In the genomic region with DNA sequence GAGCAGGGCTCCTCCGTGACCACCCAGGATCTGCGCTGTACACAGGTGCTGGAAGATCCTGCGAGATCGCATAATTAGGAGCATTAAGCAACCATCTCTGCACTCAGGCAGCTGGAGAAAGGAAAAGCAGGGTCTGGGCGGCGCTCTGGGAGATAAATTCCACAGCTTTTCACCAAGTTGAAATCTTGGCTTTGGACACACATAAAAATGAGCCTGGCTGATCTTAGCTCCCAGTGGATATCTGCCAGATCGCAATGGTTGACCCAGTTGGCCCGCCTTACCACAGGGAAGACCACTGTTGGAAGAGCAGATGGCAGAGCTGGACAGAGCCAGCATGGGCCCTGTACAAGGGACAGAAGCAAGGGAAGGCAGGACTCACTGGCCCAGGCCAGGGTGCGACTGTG, we compare ENCODE assay signal across 11 mouse cellular contexts. TPM values are rescaled to one million over a fixed set of nuclear protein-coding genes. Genes with fewer than 3 reads are reported as not detected.
DNase-seq lines count a peak whose midpoint lies in the region; ATAC-seq lines count a peak whose summit lies in the region.
"Had no signal": no experiment of that assay in that cellular context is flagged by ENCODE, and none has a peak within 500 bp of the region (broad histone marks: within the 10 kb centered on the region; RNA-seq: fewer than 3 reads in every experiment).

No protein-coding gene starts in this region.

- H3K27me3 ChIP-seq in midbrain, embryonic 16.5 days (ENCODE audit: control insufficient read depth, insufficient read depth, low read depth, low read length), result no peaks in the 10 kb centered on the region
- no peaks in the 10 kb centered on the region for H3K27me3 ChIP-seq in midbrain, embryonic 11.5 days (ENCODE audit: control insufficient read depth, insufficient read depth, low read length)

- H3K36me3 ChIP-seq in midbrain, embryonic 16.5 days (ENCODE audit: control insufficient read depth, insufficient read depth, low read length), result no peaks in the 10 kb centered on the region; the same call in 1 of the 2 replicates
- H3K36me3 ChIP-seq in midbrain, embryonic 11.5 days (ENCODE audit: control insufficient read depth, insufficient read depth, low read length), result 0 out of 2 replicates have a peak, but pooled peaks cover 3% of the 10 kb centered on the region
- H3K36me3 ChIP-seq: embryonic facial prominence, embryonic 13.5 days had no signal

- H3K9ac ChIP-seq in midbrain, embryonic 16.5 days (ENCODE audit: low read depth, low read length), result no peak overlapping the region
- no peak overlapping the region for H3K9ac ChIP-seq in midbrain, embryonic 11.5 days (ENCODE audit: low read length)
- H3K9ac ChIP-seq: embryonic facial prominence, embryonic 13.5 days had no signal

- peak; percentile 60 to 65 for DNase-seq in heart, adult 18-20 months
- no peak for DNase-seq in heart, adult 8-10 months (ENCODE audit: low spot score)
- no peak for DNase-seq in midbrain, embryonic 11.5 days (ENCODE audit: low spot score, missing footprints)
- peak; percentile 81 to 83 for DNase-seq in cerebellum, postnatal 36 days
- peak; percentile 15 for DNase-seq in lung, postnatal 36 days

- 0 out of 2 replicates have a peak, but pooled peaks have one; percentile 39 for ATAC-seq in midbrain, embryonic 16.5 days
- no peak for ATAC-seq in midbrain, embryonic 11.5 days (ENCODE audit: low FRiP score)
- ATAC-seq in CD4-positive, CD25-positive, alpha-beta regulatory T cell, adult 4 months, result no peak
- ATAC-seq in inflammation-experienced regulatory T-cells, adult 6 months, result no peak

- H3K9me3 ChIP-seq in midbrain, embryonic 16.5 days (replicated peaks; ENCODE audit: control insufficient read depth, low read length, poor library complexity, severe bottlenecking), result no peaks in the 10 kb centered on the region
- H3K9me3 ChIP-seq in midbrain, embryonic 11.5 days (ENCODE audit: control insufficient read depth, low read length), result no peaks in the 10 kb centered on the region
- H3K9me3 ChIP-seq: embryonic facial prominence, embryonic 13.5 days; limb, embryonic 10.5 days had no signal

- no peak overlapping the region for H3K27ac ChIP-seq in midbrain, embryonic 16.5 days (ENCODE audit: low read length)
- no peak overlapping the region for H3K27ac ChIP-seq in midbrain, embryonic 11.5 days (ENCODE audit: low read depth, low read length)
- H3K27ac ChIP-seq: embryonic facial prominence, embryonic 13.5 days; limb, embryonic 10.5 days; stomach, postnatal 0 days had no signal

- WGBS in midbrain, embryonic 16.5 days, result 71% methylated on average over 9 of the region's 9 CpGs
- WGBS in midbrain, embryonic 11.5 days, result 88% methylated on average over 9 of the region's 9 CpGs

- no peak overlapping the region for H3K4me2 ChIP-seq in midbrain, embryonic 16.5 days (ENCODE audit: low read length)
- no peak overlapping the region for H3K4me2 ChIP-seq in midbrain, embryonic 11.5 days
- H3K4me2 ChIP-seq: embryonic facial prominence, embryonic 13.5 days had no signal

- peaks cover 2% of the 10 kb centered on the region; the same call in 1 of the 2 replicates for H3K4me1 ChIP-seq in midbrain, embryonic 16.5 days (ENCODE audit: control insufficient read depth, insufficient read depth, low read length)
- H3K4me1 ChIP-seq in midbrain, embryonic 11.5 days (ENCODE audit: control insufficient read depth, insufficient read depth, low read length), result peaks cover 10% of the 10 kb centered on the region

- H3K4me3 ChIP-seq in midbrain, embryonic 16.5 days (ENCODE audit: low read depth, low read length), result no peak overlapping the region
- no peak overlapping the region for H3K4me3 ChIP-seq in midbrain, embryonic 11.5 days (ENCODE audit: low read depth, low read length)
- H3K4me3 ChIP-seq: embryonic facial prominence, embryonic 13.5 days; limb, embryonic 10.5 days had no signal

RNA-seq across cellular contexts. Expression of a gene that starts 13.3 kb away (rescaled TPM):
- 10 to 100 TPM; 29.4 to 32.8 TPM for total RNA-seq in heart, adult 18-20 months (2021)
- total RNA-seq in heart, adult 8-10 months (2022), result 10 to 100 TPM; 27.2 to 37.3 (median 31.2) TPM
- 77.8 and 79.8 TPM in 2 replicates for polyA plus RNA-seq in midbrain, embryonic 16.5 days (2015; fragmentation: Nextera tagmentation; extraction: Ambion mirVana)
- 86.2 and 95.4 TPM in 2 replicates for polyA plus RNA-seq in midbrain, embryonic 11.5 days (2014; fragmentation: Nextera tagmentation; extraction: Ambion mirVana)
- 100 to 1,000 TPM; 275 to 341 TPM for polyA plus RNA-seq in CD4-positive, CD25-positive, alpha-beta regulatory T cell, adult 4 months (2017; shearing (Covaris generic))
- 100 to 1,000 TPM in 2 of 3 experiments, 10 to 100 TPM in 1; 83.3 to 273 (median 271) TPM for polyA plus RNA-seq in inflammation-experienced regulatory T-cells, adult 6 months (2017; shearing (Covaris generic))

Comparison
In these comparisons a context has a peak if more than half of its experiments do, and no peak if none do; other contexts are left out.
1. DNase-seq: peak in heart, adult 18-20 months (2 of 2), cerebellum, postnatal 36 days (2 of 2) and lung, postnatal 36 days (single experiment); none in heart, adult 8-10 months (single experiment) and midbrain, embryonic 11.5 days (single experiment).